Mouse (Mus musculus) CD4-positive, CD25-positive, alpha-beta regulatory T cell, adult 4 months (primary cell): Measurements from ENCODE around the gene Fmo1. TPM values are rescaled to one million over a fixed set of nuclear protein-coding genes. Genes with fewer than 3 reads are reported as not detected.

Experiments used
- ATAC-seq: one replicate; pipeline ENCODE4 v1.8.0; 2017
- polyA plus RNA-seq, 2 experiments: library from polyadenylated mRNA; unstranded; fragments of 100-300 nt; shearing (Covaris generic); gene quantifications; one replicate each; pipeline ENCODE4 v1.2.1; 2017

Fmo1 gene
- polyA plus RNA-seq, 2 experiments from 2014 or later: 0.22 to 0.72 TPM

DNA sequence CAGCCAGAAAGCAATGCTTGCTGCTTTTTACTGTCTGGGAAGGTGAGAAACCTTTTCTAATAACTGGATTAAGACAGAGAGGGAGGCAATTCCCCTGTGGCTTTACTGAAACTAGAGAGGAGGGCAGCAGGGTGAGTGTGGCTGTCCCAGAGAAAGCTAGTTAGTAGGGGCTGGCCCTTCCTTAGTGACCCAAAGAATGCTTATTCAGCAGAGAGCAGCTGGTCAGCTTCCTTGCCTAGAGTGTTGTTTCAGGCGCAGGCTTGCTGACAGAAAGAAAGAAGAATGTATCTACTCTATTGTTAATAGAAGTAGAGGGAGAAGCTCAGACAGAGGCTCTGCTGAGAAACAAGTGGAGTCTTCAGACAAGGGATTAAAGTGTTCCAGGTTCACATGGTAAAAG, 4.1 kb downstream of the Fmo1 start:
- no peak for ATAC-seq

DNA sequence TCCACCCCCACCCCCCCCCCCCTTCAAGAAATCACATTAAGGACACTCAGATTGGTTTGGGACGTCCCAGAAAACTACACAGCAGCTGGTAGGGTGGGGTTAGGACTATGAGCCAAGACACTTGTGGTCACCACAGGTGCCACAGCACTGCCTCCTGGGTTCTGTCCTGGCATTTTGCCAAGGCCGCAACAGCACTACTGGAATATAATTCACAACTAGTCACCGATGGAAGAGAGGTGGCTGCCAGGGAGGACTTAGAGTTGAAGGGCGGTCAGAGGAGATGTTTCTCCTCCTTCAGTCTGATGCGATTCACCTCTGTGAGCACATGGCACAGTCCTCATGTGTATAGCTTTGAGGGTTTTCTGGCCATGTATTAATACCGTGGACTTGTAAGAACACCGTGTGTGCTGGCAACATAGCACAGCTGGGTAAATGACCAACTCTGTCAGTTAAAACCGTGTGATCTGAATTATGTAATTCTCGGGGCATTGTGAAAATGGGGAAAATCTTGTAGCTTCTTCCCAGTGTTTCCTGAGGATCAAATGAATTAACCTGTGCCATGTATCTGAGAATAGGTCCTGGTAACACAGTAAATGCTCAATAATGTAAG, 6.3 kb downstream of the Fmo1 start:
- no peak for ATAC-seq

DNA sequence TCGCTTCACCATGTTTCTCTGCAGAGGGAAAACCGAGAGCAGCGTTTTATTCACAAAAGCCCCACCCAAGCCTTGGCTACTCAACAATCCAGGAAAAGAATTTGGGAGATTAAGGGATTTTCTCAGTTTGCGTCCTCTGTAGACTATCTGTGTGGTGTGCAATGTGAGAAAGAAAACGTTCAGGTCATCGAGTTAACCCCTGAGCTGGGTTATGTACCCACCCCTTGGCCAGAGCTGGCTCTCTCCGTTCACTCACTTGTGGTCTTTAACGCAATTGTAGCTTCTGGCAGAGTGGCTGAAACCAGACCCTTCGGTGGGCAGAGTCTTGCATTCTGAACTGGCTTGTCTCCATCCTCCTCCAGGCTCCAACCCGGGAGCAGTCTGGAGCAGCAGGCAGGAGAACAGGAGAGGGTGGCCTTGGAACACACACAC, 6.8 kb downstream of the Fmo1 start:
- no peak for ATAC-seq

GRCm38 (mm10) chr1:162858748-162859130, 7.7 kb downstream of the Fmo1 start:
- no peak for ATAC-seq

- ATAC-seq: no peak
Measured at GRCm38 (mm10) chr1:162857766-162858747, 8.4 kb downstream of the Fmo1 start.

DNA sequence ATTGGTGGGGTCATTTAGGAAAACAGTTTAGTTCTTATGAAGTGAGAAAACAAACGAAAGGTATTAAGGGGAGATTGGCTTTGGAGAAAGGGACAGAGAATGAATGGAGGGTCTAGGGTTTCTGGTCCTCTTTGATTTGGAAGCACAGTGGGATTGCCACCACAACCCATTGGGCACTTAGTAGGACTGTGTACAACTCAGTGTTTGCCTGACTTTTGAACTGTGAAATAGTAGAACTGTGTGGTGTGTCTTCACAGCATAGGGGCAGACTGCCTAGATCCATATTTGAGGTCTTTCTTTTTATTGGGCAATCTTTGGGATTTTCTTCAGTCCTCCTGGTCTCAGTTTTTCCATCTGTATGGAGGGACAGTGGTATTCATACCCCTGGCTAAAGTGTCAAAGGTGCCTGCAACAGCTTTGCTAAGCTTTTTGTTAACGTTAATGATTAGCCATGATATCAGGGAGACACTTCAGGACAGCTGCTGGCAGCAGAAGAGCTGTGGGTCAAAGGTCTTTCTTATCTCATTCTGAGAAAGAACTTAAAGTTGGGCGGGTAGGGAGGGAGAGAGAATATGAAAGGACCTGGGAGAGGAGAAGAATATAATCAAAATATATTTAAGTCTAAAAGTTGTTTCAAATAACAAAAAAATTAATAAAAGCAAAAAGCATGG, 12.5 kb downstream of the Fmo1 start:
- no peak for ATAC-seq

DNA sequence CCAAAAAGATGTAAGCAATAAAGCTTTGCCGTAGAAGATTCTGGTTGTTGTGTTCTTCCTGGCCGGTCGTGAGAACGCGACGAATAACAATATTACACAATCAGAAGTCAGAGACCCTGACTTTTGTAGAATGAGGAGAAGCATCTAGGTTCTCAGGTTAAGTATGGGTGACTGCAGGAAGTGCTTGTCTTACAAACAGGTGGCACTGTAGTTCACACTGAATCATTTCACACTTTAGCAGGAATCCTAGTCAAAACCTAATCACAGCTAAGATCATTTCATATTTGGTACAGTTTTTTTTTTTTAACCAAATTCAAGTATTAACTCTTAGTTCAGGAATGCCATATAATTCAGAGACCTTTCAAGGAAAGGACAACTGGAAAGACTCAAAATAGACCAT, 18.9 kb downstream of the Fmo1 start:
- ATAC-seq: no peak

DNA sequence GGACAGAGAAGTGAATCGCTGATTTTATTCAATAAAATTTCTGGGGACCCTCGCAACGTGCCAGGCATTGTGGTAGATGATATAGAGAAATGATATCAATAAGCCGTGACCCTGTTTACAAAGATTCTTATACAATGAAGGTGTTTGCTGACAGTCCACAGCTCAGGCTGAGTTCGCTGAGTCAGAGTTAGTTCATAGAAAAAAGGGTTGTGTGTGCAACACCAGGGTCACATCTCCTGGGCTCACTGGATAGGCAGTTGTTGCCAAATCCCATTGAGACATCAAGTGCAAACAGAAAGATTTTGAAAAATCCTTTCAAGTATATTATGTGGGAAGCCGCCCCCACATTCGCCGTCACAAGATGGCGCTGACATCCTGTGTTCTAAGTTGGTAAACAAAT, 26.2 kb downstream of the Fmo1 start:
- no peak for ATAC-seq

DNA sequence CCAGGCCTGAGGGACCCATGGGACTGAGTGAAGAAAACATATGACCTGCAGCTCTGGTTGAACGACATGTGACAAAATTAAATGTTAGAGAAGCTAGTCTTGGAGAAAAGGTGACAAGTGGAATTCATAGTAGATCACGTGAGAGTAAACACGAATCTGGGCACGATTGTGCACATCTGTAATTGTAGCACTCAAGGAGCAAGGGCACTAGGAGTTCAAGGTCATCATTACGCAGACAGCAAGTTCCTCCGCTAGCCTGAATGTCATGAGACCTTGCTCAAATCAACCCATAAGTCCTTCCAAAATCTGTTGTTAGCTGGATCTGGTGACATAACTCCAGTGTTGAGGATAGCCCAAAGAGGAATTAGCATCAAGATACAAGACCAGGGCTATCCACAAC, 27.4 kb downstream of the Fmo1 start:
- no peak for ATAC-seq

- ATAC-seq: no peak
Measured at GRCm38 (mm10) chr1:162834342-162834741, 32.1 kb downstream of the Fmo1 start.

GRCm38 (mm10) chr1:162832574-162832953, 33.8 kb downstream of the Fmo1 start:
- no peak for ATAC-seq

GRCm38 (mm10) chr1:162831838-162832573, 34.4 kb downstream of the Fmo1 start:
- ATAC-seq: no peak

- ATAC-seq: no peak
Measured at GRCm38 (mm10) chr1:162819280-162819679, 47.1 kb downstream of the Fmo1 start.

- ATAC-seq: no peak
Measured at GRCm38 (mm10) chr1:162815381-162816127, 50.9 kb downstream of the Fmo1 start.

- ATAC-seq: no peak
Measured at GRCm38 (mm10) chr1:162814932-162815331, 51.5 kb downstream of the Fmo1 start.

DNA sequence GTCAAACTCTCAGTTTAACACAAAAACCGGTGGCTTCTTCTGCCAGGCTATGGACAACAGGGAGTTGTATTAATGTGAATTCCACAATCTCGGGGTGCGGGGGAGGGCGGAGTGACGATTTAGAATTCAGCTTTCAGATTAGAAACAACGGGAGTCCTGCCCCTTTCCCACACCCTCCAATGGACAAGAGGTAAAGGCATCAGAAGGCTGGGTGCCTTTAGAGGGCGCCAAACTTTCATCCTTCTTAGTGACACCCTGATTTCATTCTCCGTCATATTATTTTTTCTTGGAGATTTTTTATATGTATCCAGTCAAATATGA, 52.6 kb downstream of the Fmo1 start, which contains the start of gene Fmo4:
Fmo4 (minus strand) TSS at position 137 of the 321 bp plus-strand sequence.
- ATAC-seq: no peak

DNA sequence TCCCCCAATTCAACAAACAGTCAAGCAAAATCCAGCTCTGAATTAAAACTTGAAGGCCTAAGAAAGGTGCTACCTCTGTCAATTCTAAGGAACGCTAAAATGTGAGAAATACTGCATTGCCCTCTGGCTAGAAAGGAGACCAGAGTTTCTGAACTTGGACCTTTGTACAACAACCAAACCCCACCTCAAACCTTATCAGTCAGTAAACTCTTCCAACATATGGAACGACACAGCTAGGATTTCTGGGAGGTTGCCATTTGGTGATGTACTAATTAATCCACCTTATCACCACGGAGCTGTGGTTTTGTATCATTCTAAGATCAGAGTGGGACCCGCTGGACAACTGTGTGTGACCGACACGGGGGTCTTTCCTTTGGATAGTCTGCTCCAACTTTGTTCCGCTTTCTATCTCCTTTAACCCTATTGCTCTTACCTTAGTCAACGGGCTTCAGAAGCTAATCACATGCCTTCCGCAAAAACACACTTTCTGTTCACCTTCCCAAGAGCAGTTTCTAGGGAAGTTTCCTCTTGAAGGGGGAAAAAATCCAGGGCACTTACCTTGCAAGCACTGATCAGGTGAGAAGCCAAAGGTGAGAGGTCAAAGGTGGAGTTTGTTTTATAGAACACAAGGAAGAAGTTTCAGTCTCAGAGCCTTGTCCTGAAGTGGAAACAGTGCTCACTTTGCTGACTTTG, 53.1 kb downstream of the Fmo1 start:
- ATAC-seq: no peak

DNA sequence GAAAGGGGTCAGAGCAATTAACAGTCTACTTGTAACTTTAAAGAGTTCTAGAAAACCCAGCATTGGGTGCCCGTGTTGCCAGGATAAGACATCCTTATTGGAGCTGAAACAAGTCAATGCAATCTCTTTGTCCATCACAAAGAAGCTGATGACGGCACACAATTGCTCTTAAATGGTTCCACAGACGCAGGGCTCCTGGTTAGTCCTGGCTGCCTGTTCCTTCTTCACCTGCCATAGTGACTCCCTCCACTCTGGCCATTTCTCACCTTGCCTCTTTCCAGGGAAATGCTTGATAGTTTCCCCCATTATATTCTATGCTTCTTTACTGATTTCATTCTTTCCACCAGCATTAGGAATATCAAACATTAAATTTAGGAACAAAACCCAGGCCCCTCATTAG, 57.9 kb downstream of the Fmo1 start:
- no peak for ATAC-seq

GRCm38 (mm10) chr1:162807441-162807840, 59.0 kb downstream of the Fmo1 start:
- ATAC-seq: no peak

DNA sequence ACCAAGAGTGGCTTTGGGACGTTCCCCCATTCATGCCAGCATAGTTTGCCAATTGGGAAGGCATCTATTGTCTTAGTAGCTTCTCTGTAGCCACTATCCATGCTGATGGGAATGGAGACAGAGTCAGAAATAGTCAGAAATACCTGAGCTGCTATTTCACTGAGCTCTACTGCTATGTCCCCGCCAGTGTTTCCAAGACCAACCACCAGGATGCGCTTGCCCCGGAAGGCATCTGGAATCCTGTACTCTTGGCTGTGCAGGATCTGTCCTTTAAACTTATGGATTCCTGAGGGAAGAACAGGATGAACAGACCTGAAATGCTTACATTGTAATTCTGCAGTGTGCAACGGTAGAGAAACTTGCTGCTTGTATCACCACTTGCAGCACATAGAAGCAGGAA, 61.4 kb downstream of the Fmo1 start:
- no peak for ATAC-seq

- no peak for ATAC-seq
Measured at GRCm38 (mm10) chr1:162796441-162796840, 70.0 kb downstream of the Fmo1 start.
